Mouse (Mus musculus) CH12F3 (cell line): ENCODE data around the gene Pxn.
"Not testable (repeated sequence)": the region's sequence is repeated elsewhere in the genome, so short reads cannot be mapped to it uniquely, and the experiment has no call there.

Experiments used
- in situ Hi-C: fragments of 300-500 bp; cut with MboI; formaldehyde crosslinking; loops from 2 replicates; pipeline ENCODE4 v1.14.3; 2020; ENCODE audit warnings: low sequenced_read_pairs

Pxn gene

GRCm38 (mm10) chr5:115507981-115508858 lies 1.7 kb downstream of the Pxn start:
- in situ Hi-C loops, result no loop called here

- in situ Hi-C loops, result no loop called here
These were observed 2.3 kb downstream of the Pxn start for GRCm38 (mm10) chr5:115508859-115509147.

GRCm38 (mm10) chr5:115509321-115509761 lies 2.9 kb downstream of the Pxn start:
- in situ Hi-C loops, result no loop called here

GRCm38 (mm10) chr5:115509790-115510689 lies 3.6 kb downstream of the Pxn start:
- in situ Hi-C loops, result no loop called here

- in situ Hi-C loops, result no loop called here
These were observed 5.9 kb downstream of the Pxn start for GRCm38 (mm10) chr5:115512375-115512774.

GRCm38 (mm10) chr5:115513246-115513645 lies 6.8 kb downstream of the Pxn start:
- in situ Hi-C loops, result no loop called here

- in situ Hi-C loops, result no loop called here
These were observed 7.2 kb downstream of the Pxn start for GRCm38 (mm10) chr5:115513721-115514120.

GRCm38 (mm10) chr5:115514346-115514745 lies 7.9 kb downstream of the Pxn start:
- in situ Hi-C loops, result no loop called here

- in situ Hi-C loops, result no loop called here
These were observed 8.6 kb downstream of the Pxn start for GRCm38 (mm10) chr5:115514896-115515587.

- in situ Hi-C loops, result no loop called here
These were observed 9.8 kb downstream of the Pxn start for GRCm38 (mm10) chr5:115516081-115516907.

GRCm38 (mm10) chr5:115516908-115517307 lies 10.4 kb downstream of the Pxn start:
- in situ Hi-C loops, result no loop called here

GRCm38 (mm10) chr5:115517501-115517900 lies 11.0 kb downstream of the Pxn start:
- in situ Hi-C loops, result no loop called here

- in situ Hi-C loops, result not testable (repeated sequence)
These were observed 11.7 kb downstream of the Pxn start for GRCm38 (mm10) chr5:115518214-115518613.

- in situ Hi-C loops, result no loop called here
These were observed 13.9 kb downstream of the Pxn start for GRCm38 (mm10) chr5:115520325-115520869.

GRCm38 (mm10) chr5:115521553-115522461 lies 15.3 kb downstream of the Pxn start:
- in situ Hi-C loops, result no loop called here

GRCm38 (mm10) chr5:115522531-115522930 lies 16.1 kb downstream of the Pxn start:
- in situ Hi-C loops, result no loop called here

GRCm38 (mm10) chr5:115522981-115523499 lies 16.6 kb downstream of the Pxn start:
- in situ Hi-C loops, result no loop called here

- in situ Hi-C loops, result no loop called here
These were observed 17.5 kb downstream of the Pxn start for GRCm38 (mm10) chr5:115523971-115524370.

- in situ Hi-C loops, result no loop called here
These were observed 18.0 kb downstream of the Pxn start for GRCm38 (mm10) chr5:115524471-115524870.
